Mouse (Mus musculus) small intestine, adult 2 months (tissue): ENCODE data around the gene Clock. TPM values are rescaled to one million over a fixed set of nuclear protein-coding genes. Genes with fewer than 3 reads are reported as not detected.

Source experiments
- H3K27ac ChIP-seq: fragments of 200-500 bp; 2 replicates; pipeline ENCODE4 v1.5.1; 2012; ENCODE audit warnings: low read depth, low read length, control low read depth, inconsistent platforms; ENCODE audit not compliant: insufficient read depth
- H3K27me3 ChIP-seq: fragments of 200-500 bp; 2 replicates; pipeline ENCODE4 v1.6.1; 2012; ENCODE audit warnings: mild to moderate bottlenecking, moderate library complexity, low read length, inconsistent platforms; ENCODE audit not compliant: control insufficient read depth, insufficient read depth
- H3K36me3 ChIP-seq: fragments of 200-500 bp; 2 replicates; pipeline ENCODE4 v1.6.1; 2012; ENCODE audit warnings: mild to moderate bottlenecking, low read length, control low read depth, inconsistent platforms; ENCODE audit not compliant: control insufficient read depth, insufficient read depth
- H3K4me1 ChIP-seq: fragments of 200-500 bp; 2 replicates; pipeline ENCODE4 v1.6.1; 2012; ENCODE audit warnings: low read length, inconsistent platforms, mixed read lengths; ENCODE audit not compliant: control insufficient read depth, insufficient read depth, insufficient read length
- H3K4me3 ChIP-seq: fragments of 200-500 bp; 2 replicates; pipeline ENCODE4 v1.5.1; 2012; ENCODE audit warnings: low read depth, mild to moderate bottlenecking, control low read depth, inconsistent platforms, low read length, moderate library complexity
- CTCF ChIP-seq: fragments of 200-500 bp; IDR thresholded peaks from 2 replicates; pipeline ENCODE4 v1.5.1; 2012; ENCODE audit warnings: low read depth, mild to moderate bottlenecking, control low read depth, inconsistent platforms, low read length, moderate library complexity, mixed read lengths; ENCODE audit not compliant: insufficient replicate concordance, insufficient read length; ENCODE audit errors: extremely low read depth
- POLR2A ChIP-seq: fragments of 200-500 bp; IDR thresholded peaks from 2 replicates; pipeline ENCODE4 v1.6.1; 2012; ENCODE audit warnings: low read depth, mild to moderate bottlenecking, control low read depth, inconsistent platforms, low read length, moderate library complexity
- WGBS: fragments of 180-500 bp; shearing (Covaris S2); methylation state at CpG from one replicate; pipeline ENCODE4 v1.1.7; 2018; 5-methylcytosine and 5-hydroxymethylcytosine counted together
- polyA plus RNA-seq: library from polyadenylated mRNA; depleted of rRNA; stranded (reverse); fragments of >200 nt; gene quantifications from 2 replicates; pipeline ENCODE4 v1.2.3, GENCODE M21; 2012

Clock gene
- polyA plus RNA-seq, 1 experiment = 12.3 TPM

DNA sequence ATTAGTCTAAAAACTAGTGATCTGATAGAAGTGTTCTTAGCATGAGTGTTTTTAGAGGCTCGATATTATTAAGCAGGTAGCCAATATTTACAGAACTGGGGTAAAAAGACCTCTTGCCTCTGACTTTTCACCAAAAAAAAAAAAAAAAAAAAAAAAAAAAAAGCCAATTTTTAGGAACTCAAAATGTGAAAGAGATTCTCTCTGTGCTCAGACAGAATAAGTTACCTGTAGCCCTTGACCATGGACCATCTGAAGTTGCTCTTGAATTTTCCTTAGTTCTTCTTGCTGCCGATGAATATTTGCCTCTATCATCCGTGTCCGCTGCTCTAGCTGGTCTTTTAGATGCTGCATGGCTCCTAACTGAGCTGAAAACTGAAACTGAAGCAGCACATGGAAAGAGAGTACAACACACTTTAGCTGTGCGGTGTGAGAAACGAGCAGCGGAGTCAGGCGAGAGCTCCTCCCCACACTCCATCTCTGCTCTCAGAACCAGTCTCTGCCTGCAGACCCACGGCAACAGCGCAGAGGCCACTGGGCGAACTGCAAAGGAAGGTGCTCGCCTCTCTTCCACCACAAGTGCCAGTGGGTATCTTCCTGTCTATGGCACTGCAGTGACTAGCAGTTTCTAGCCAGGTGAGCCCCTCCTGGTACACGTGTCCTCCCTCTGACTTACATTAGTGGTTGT, 73.3 kb downstream of the Clock start:
- Histone ChIP-seq H3K27me3 (no peaks in the 10 kb centered on the region), H3K27ac (no peak overlapping the region), H3K4me3 (no peak overlapping the region), H3K4me1 (no peaks in the 10 kb centered on the region), H3K36me3 (peaks cover 50% of the 10 kb centered on the region)
- TF ChIP-seq CTCF (no peak), POLR2A (no peak)
- WGBS = 93% methylated on average over 13 of the region's 13 CpGs

DNA sequence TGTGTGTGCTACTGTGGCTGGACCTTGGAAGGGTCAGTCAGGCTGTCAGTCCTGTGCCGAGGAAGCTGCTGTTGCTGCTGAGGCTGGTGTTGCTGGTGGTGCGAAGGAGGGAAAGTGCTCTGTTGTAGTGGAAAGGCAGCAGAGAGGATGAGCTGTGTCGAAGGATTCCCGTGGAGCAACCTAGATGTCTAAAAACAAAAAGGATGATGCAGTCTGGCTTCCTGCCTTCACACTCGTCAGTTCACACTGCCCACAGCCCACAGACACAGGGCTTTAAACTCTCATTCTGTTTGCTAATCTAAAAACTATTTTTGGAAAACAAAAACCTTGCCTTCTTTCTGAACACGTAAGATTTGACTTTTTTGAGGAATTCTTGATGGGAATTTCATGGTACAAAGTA, 87.9 kb downstream of the Clock start:
- no peaks in the 10 kb centered on the region for H3K4me1 ChIP-seq
- H3K27me3 ChIP-seq = no peaks in the 10 kb centered on the region
- no peak overlapping the region for H3K4me3 ChIP-seq
- H3K27ac ChIP-seq = no peak overlapping the region
- no peak for TF ChIP-seq CTCF
- no peak for TF ChIP-seq POLR2A
- WGBS = 73% methylated on average over 6 of the region's 6 CpGs
- peaks cover 23% of the 10 kb centered on the region for H3K36me3 ChIP-seq

DNA sequence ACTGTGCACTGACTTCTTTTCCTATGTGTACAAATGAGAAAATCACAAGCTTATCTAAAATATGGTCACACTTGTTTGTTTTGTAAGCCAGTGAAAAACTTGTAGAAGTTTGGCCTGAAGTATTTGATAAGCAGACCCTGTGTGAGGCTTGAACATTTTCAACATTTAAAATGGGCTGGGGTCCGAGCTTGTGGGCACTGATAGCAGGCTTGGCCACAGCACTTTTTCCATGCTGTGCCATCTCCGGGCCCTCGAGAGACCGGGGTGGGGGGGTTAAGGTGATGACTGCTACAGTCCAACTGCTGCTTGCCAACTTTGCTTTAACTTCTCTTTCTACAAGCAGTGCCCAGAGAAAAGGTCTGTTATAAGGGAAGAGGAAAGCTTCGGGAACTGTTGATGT, 96.5 kb downstream of the Clock start:
- TF ChIP-seq CTCF (no peak), POLR2A (no peak)
- Histone ChIP-seq H3K4me3 (no peak overlapping the region), H3K4me1 (no peaks in the 10 kb centered on the region), H3K27me3 (no peaks in the 10 kb centered on the region), H3K27ac (no peak overlapping the region), H3K36me3 (peaks cover 52% of the 10 kb centered on the region)
- WGBS = 83% methylated on average over 5 of the region's 5 CpGs

DNA sequence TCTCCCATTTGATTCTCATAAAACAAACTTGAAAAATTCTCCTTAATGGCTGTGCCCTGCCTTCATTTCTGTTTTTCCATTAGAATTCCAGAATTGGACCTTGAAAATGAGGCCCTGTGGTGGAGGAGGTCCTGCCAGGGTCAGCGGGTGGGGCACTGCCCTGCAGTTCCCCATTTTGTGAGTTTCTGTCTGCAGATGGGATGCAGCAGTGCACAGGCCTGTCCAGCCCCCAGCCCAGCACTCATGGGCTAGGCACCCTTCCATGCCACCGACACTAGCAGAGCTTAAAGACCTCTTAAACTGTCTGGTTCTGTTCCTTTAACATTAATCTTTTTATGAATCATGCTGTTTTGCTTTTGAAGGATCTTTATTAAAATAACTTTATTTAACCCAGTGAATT, 98.7 kb downstream of the Clock start:
- Histone ChIP-seq H3K4me3 (no peak overlapping the region), H3K36me3 (peaks cover 54% of the 10 kb centered on the region), H3K4me1 (no peaks in the 10 kb centered on the region), H3K27me3 (no peaks in the 10 kb centered on the region), H3K27ac (no peak overlapping the region)
- WGBS = 83% methylated on average over 2 of the region's 2 CpGs
- TF ChIP-seq CTCF = no peak
- no peak for TF ChIP-seq POLR2A

DNA sequence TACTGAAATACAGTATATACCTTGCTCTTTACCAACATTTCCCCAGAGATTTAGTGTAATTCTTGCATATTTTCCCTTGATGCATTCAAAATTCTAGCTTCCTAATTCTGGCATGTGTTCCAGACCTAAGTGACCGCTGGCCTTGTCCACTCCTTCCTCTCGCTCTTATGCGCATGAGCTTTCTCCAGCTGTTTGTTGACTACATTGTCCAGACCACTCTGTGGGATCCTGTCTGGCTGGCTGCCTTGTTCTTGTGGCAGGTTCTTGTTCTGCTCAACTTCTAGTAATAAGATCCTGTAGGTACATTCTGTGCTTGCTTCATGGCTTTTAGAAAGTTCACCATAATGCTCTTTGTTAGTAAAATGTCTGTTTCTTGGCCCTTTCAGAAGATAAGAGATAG, 101.4 kb downstream of the Clock start:
- WGBS = 81% methylated on average over 3 of the region's 3 CpGs
- Histone ChIP-seq H3K27me3 (no peaks in the 10 kb centered on the region), H3K27ac (no peak overlapping the region), H3K4me3 (no peak overlapping the region), H3K4me1 (no peaks in the 10 kb centered on the region), H3K36me3 (peaks cover 54% of the 10 kb centered on the region)
- TF ChIP-seq POLR2A (no peak), CTCF (no peak)

DNA sequence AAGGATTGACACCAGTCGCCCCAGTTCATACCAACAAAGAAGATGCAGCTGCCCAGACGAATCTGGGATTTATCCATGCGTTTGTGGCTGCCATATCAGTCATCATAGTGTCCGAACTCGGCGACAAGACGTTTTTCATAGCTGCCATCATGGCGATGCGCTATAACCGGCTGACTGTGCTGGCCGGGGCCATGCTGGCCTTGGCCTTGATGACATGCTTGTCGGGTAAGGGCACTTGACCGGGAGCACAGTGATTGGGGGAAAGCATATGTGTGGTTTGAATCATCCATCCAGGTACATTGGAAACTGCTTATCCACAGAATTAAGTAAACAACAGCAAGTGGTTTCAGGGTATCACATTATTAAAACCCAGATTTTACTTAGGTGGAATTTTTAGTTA, 105.2 kb downstream of the Clock start:
- peaks cover 31% of the 10 kb centered on the region for H3K36me3 ChIP-seq
- no peak for TF ChIP-seq CTCF
- TF ChIP-seq POLR2A = no peak
- no peak overlapping the region for H3K27ac ChIP-seq
- WGBS = 94% methylated on average over 13 of the region's 13 CpGs
- no peak overlapping the region for H3K4me3 ChIP-seq
- H3K27me3 ChIP-seq = no peaks in the 10 kb centered on the region
- no peaks in the 10 kb centered on the region for H3K4me1 ChIP-seq

DNA sequence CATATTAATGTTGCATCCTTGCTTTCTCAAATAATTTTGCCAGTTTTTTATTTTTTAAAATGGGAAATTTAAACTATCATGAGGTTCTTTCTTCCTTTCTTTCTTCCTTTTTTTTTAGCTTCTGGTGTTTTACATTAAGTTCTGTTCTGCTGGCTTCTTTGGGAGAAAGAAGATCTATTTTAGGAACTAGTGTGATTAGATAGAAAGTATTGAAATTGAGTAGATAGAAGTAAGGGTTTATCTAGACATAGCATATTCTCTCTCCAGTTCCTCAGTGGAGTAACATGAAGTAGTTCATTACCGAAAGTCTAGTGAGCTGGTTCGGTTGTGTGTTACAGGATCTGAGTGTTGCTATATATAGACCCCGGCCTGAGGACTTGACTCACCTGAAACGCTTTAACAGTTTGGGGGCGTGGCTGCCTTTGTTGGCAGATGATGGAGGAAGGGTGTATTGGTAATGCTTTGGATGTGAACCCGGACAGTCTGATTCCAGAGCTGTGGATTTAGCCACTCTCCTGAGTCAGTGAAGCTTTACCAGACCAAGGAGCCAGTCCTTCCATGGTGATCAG, 110.1 kb downstream of the Clock start:
- no peak overlapping the region for H3K4me3 ChIP-seq
- no peak for TF ChIP-seq POLR2A
- TF ChIP-seq CTCF = no peak
- peaks cover 13% of the 10 kb centered on the region for H3K36me3 ChIP-seq
- no peak overlapping the region for H3K27ac ChIP-seq
- no peaks in the 10 kb centered on the region for H3K27me3 ChIP-seq
- H3K4me1 ChIP-seq = peaks cover 8% of the 10 kb centered on the region; the same call in 1 of the 2 replicates
- WGBS = 57% methylated on average over 6 of the region's 6 CpGs
